Mouse (Mus musculus) neural tube, embryonic 15.5 days (tissue): Measurements from ENCODE around the gene Ccdc137. TPM values are rescaled to one million over a fixed set of nuclear protein-coding genes. Genes with fewer than 3 reads are reported as not detected.

ENCODE experiments used
- ATAC-seq: fragments of 200-750 bp; cut with Nextera tagmentation; 2 replicates; pipeline ENCODE4 v1.8.0; 2017; ENCODE audit warnings: mild to moderate bottlenecking, moderate TSS enrichment, moderate library complexity; ENCODE audit not compliant: low FRiP score
- H3K27ac ChIP-seq: fragments of 300-500 bp; sonication (generic); replicated peaks from 2 replicates; pipeline ENCODE4 v1.5.1; 2015; ENCODE audit warnings: mild to moderate bottlenecking, inconsistent platforms
- H3K27me3 ChIP-seq: fragments of 300-500 bp; sonication (generic); replicated peaks from 2 replicates; pipeline ENCODE4 v1.6.1; 2015; ENCODE audit warnings: inconsistent platforms
- H3K36me3 ChIP-seq: fragments of 300-500 bp; sonication (generic); 2 replicates; pipeline ENCODE4 v1.6.1; 2015; ENCODE audit warnings: inconsistent platforms
- H3K4me1 ChIP-seq: fragments of 300-500 bp; sonication (generic); 2 replicates; pipeline ENCODE4 v1.6.1; 2015; ENCODE audit warnings: inconsistent platforms
- H3K4me2 ChIP-seq: fragments of 300-500 bp; sonication (generic); 2 replicates; pipeline ENCODE4 v1.6.1; 2015; ENCODE audit warnings: inconsistent platforms, mild to moderate bottlenecking, moderate library complexity
- H3K4me3 ChIP-seq: fragments of 300-500 bp; sonication (generic); replicated peaks from 2 replicates; pipeline ENCODE4 v1.5.1; 2015; ENCODE audit warnings: mild to moderate bottlenecking, inconsistent platforms
- H3K9ac ChIP-seq: fragments of 300-500 bp; sonication (generic); replicated peaks from 2 replicates; pipeline ENCODE4 v1.6.1; 2015; ENCODE audit warnings: mild to moderate bottlenecking, inconsistent platforms
- H3K9me3 ChIP-seq: fragments of 300-500 bp; sonication (generic); replicated peaks from 2 replicates; pipeline ENCODE4 v1.6.1; 2016; ENCODE audit warnings: inconsistent platforms
- WGBS: fragments of 180-500 bp; shearing (Covaris S2); methylation state at CpG from one replicate; pipeline ENCODE4 v1.1.7; 2015; ENCODE audit warnings: mixed read lengths; 5-methylcytosine and 5-hydroxymethylcytosine counted together
- polyA plus RNA-seq: library from polyadenylated mRNA; unstranded; fragments of >200 nt; fragmentation: Nextera tagmentation; extraction: Ambion mirVana; gene quantifications from 2 replicates; pipeline ENCODE4 v1.2.1, GENCODE M21; 2015

Gene Ccdc137
- polyA plus RNA-seq, 1 experiment from 2014 or later: 24.5 TPM

DNA sequence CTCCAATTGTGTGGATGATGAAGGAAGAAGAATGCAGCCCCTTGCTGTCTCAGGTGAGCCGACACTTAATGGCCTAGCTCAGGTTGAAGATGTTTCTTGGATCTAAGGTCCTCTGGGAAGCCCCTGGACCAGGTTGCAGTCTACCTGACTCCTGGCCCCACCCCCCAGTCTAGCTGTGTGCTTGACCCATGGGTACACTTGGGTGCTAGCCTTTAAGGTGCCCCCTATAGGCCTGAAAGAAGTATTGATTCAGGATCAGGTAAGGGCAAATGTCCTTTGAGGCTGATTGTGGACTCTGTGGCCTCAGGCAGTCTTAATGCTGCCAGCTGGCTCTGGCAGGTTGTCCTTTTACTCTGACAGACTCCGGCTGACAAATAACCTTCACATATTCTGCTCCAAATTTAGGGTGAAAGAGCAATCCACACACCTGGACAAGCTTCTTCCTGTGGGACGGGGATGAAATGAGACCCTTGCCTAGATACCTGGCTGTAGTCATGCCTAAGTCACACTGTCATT, 15.1 kb upstream of the Ccdc137 start:
- H3K9me3 ChIP-seq: no peaks in the 10 kb centered on the region
- no peak overlapping the region for H3K27ac ChIP-seq
- no peak overlapping the region for H3K4me3 ChIP-seq
- H3K4me2 ChIP-seq: no peak overlapping the region
- H3K9ac ChIP-seq: no peak overlapping the region
- H3K4me1 ChIP-seq: no peaks in the 10 kb centered on the region
- WGBS: 87% methylated on average over 3 of the region's 3 CpGs
- no peak for ATAC-seq
- no peaks in the 10 kb centered on the region for H3K27me3 ChIP-seq
- no peaks in the 10 kb centered on the region for H3K36me3 ChIP-seq

DNA sequence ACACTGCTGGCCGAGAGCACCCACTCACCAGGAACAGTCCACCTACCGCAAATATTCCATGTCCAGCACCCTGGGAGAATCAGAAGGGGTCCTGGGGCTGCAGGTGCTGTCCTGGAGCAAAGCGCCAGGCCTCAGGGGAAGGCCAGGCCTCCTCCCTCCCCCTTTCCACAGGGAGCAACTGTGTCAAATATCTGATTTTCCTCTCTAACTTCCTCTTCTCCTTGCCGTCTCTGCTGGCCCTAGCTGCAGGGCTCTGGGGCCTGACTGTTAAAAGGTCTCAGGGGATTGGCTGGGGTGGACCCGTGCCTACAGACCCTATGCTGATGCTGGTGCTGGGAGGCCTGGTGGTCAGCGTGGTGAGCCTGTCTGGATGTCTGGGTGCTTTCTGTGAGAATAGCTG, 13.8 kb upstream of the Ccdc137 start:
- Histone ChIP-seq H3K36me3 (no peaks in the 10 kb centered on the region), H3K27ac (no peak overlapping the region), H3K9ac (no peak overlapping the region), H3K4me3 (no peak overlapping the region), H3K4me1 (no peaks in the 10 kb centered on the region), H3K4me2 (no peak overlapping the region), H3K27me3 (no peaks in the 10 kb centered on the region), H3K9me3 (no peaks in the 10 kb centered on the region)
- no peak for ATAC-seq
- WGBS: 78% methylated on average over 6 of the region's 6 CpGs

DNA sequence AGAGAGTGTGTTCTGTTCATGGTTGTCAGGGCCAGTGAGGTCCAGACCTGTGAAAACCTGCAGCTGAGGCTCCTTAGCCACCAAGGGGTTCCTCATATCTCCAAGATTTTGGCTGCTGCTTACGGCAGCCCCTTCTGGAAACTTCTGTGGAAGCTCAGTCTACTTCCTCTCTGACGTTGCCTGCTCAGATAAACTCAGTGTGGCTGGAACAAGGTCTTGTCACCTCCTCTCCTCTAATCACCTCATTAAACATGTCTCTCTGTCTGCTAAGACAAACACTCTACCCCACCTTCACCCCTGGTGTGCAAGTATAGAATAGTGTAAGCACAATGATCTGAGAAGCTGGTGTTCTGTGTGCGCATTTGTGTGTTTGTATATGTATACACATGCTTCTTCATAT, 12.4 kb upstream of the Ccdc137 start:
- H3K4me1 ChIP-seq: no peaks in the 10 kb centered on the region
- no peak for ATAC-seq
- H3K9me3 ChIP-seq: no peaks in the 10 kb centered on the region
- H3K4me3 ChIP-seq: no peak overlapping the region
- H3K27me3 ChIP-seq: no peaks in the 10 kb centered on the region
- H3K27ac ChIP-seq: no peak overlapping the region
- WGBS: 89% methylated on average over 3 of the region's 3 CpGs
- no peaks in the 10 kb centered on the region for H3K36me3 ChIP-seq
- no peak overlapping the region for H3K4me2 ChIP-seq
- no peak overlapping the region for H3K9ac ChIP-seq

DNA sequence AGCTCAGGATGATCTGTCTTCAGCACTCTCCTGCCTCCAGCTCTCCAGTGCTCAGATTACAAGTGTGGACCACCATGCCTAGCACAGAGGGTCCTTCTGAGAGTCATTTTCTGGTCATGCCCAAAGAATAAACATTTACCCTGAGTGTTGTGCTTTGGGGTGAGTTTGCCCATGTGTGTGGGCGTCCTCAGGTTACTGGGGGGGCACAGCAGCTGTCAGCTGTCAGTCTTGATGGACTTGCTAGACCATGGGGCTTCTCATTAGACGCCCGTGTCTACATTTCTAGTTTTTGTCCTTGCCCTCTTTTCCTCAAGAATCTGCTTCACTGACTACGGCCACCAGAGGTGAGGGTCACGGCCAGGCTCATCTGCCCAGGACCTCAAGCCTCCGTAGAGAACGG, 10.7 kb upstream of the Ccdc137 start:
- no peaks in the 10 kb centered on the region for H3K36me3 ChIP-seq
- H3K9me3 ChIP-seq: no peaks in the 10 kb centered on the region
- no peaks in the 10 kb centered on the region for H3K27me3 ChIP-seq
- H3K4me3 ChIP-seq: no peak overlapping the region
- 80% methylated on average over 7 of the region's 7 CpGs for WGBS
- no peak overlapping the region for H3K4me2 ChIP-seq
- no peak overlapping the region for H3K9ac ChIP-seq
- no peaks in the 10 kb centered on the region for H3K4me1 ChIP-seq
- ATAC-seq: no peak
- no peak overlapping the region for H3K27ac ChIP-seq

DNA sequence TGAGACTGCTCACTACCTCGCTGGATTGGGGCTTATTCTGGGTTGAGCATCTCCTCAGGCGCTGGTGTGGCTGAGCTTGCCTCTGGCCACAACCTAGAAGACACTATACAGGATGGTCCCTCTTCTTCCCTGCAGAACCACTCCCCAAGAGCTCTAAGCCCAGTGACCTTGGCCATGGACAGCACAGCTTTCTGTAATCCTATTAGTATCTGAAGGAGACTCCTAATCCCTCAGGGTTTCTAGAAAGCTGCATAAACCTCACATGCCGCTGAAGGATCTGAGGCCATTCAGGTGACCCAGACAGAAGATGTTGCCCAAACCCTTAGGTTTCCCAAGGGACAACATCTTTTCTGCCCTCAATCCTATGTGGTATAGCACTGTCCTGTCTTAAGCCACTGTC, 5.7 kb upstream of the Ccdc137 start:
- Histone ChIP-seq H3K4me1 (peaks cover 6% of the 10 kb centered on the region), H3K27ac (no peak overlapping the region), H3K9ac (no peak overlapping the region), H3K36me3 (peaks cover 5% of the 10 kb centered on the region; the same call in 1 of the 2 replicates), H3K4me3 (no peak overlapping the region), H3K4me2 (no peak overlapping the region), H3K9me3 (no peaks in the 10 kb centered on the region), H3K27me3 (no peaks in the 10 kb centered on the region)
- 65% methylated on average over 3 of the region's 3 CpGs for WGBS
- no peak for ATAC-seq

DNA sequence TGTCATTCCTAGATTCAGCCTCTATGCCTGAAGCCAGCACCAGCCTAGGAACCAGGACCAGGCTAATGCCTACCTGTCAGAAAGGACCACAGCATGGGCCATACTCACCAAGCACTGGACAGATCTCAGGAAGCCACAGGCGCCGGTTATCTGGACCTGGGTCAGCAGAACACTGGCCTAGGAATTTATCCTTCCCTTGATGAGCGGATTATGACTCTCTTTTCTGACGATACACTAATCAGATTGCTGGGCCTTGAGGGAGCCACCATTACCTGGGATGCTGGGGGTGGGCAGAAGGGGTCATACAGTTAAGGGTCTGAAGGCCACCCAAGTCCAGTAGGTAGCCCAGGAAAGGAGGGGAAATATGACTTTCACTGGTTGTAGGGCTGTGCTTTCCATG, 4.6 kb upstream of the Ccdc137 start, which contains the start of gene Pde6g:
Gene Pde6g (minus strand): TSS at position 195 of the 400 bp plus-strand sequence.
- no peak within 1 kb of the TSS for H3K4me3 ChIP-seq
- WGBS: 93% methylated on average over 4 of the region's 4 CpGs
- peaks cover 5% of the 10 kb centered on the region; the same call in 1 of the 2 replicates for H3K36me3 ChIP-seq
- H3K9me3 ChIP-seq: no peaks in the 10 kb centered on the region
- H3K27me3 ChIP-seq: no peaks in the 10 kb centered on the region
- H3K4me2 ChIP-seq: no peak within 1 kb of the TSS
- peaks cover 9% of the 10 kb centered on the region for H3K4me1 ChIP-seq
- no peak within 1 kb of the TSS for H3K9ac ChIP-seq
- H3K27ac ChIP-seq: no peak within 1 kb of the TSS
- no peak for ATAC-seq

DNA sequence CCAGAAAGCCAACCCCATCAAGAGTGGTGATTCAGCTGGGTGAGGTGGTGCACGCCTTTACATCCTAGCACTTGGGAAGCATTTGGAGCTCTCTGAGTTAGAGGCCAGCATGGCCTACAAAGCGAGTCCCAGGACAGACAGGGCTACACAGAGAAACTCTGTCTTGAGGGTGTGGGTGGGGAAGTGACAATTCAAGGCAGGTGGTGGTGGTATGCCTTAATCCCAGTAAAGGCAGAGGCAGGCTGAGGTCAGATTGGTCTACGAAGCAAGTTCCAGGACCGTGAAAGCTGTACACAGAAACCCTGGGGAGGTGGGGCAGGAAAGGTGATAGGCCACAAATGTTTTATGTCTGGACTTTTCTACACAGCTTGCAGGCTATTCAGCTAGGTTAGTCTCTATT, 3.0 kb upstream of the Ccdc137 start:
- Histone ChIP-seq H3K4me3 (no peak overlapping the region), H3K4me2 (no peak overlapping the region), H3K4me1 (peaks cover 25% of the 10 kb centered on the region), H3K27ac (no peak overlapping the region), H3K9me3 (no peaks in the 10 kb centered on the region), H3K9ac (no peak overlapping the region), H3K36me3 (peaks cover 11% of the 10 kb centered on the region), H3K27me3 (no peaks in the 10 kb centered on the region)
- no peak for ATAC-seq
- 94% methylated on average over 4 of the region's 4 CpGs for WGBS

DNA sequence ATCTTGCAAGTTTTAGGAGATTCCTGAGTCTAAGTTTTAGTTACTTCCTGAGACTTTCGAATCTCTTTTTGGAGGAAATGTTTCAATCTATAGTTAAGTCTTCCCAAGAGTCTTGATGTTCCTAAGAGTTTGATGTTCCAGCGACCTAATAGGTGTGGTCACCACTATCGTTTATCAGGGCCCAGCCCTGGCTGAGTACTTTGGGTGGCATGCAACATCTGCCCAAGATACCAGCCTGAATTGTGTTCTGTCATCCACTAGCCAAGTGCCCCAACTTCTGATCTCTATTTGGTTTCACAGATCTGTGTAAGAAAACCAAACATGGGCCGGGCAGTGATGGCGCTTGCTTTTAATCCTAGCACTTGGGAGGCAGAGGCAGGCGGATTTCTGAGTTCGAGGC, 2.5 kb upstream of the Ccdc137 start:
- no peak overlapping the region for H3K27ac ChIP-seq
- ATAC-seq: no peak
- WGBS: 96% methylated on average over 7 of the region's 7 CpGs
- peaks cover 26% of the 10 kb centered on the region for H3K4me1 ChIP-seq
- no peaks in the 10 kb centered on the region for H3K9me3 ChIP-seq
- H3K9ac ChIP-seq: no peak overlapping the region
- peaks cover 13% of the 10 kb centered on the region for H3K36me3 ChIP-seq
- H3K4me3 ChIP-seq: no peak overlapping the region
- no peak overlapping the region for H3K4me2 ChIP-seq
- no peaks in the 10 kb centered on the region for H3K27me3 ChIP-seq

DNA sequence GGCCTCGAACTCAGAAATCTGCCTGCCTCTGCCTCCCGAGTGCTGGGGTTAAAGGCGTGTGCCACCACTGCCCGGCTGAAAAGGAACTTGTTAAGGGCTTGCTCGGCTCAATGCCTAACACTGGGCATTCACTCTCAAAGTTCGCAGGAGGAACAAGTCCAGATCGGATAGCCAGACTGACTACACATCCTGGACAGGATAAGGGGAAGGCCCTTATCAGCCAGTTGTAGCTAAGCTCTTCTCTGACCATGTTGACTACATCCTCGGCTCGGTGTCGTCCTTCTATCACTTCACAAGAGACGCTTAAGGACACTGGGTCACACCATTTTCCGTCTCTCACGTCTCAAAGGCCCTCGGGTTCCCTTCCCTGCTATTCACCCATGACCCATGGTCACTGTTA, 545 bp upstream of the Ccdc137 start:
- no peaks in the 10 kb centered on the region for H3K27me3 ChIP-seq
- peak overlapping the region; percentile 100 for H3K9ac ChIP-seq
- H3K9me3 ChIP-seq: no peaks in the 10 kb centered on the region
- WGBS: 37% methylated on average over 14 of the region's 14 CpGs
- peaks cover 31% of the 10 kb centered on the region for H3K36me3 ChIP-seq
- peaks cover 30% of the 10 kb centered on the region for H3K4me1 ChIP-seq
- ATAC-seq: 0 out of 2 replicates have a peak, but pooled peaks have one; percentile 2
- peak overlapping the region; percentile 83 for H3K4me2 ChIP-seq
- H3K27ac ChIP-seq: peak overlapping the region; percentile 87
- peak overlapping the region; percentile 99 for H3K4me3 ChIP-seq

DNA sequence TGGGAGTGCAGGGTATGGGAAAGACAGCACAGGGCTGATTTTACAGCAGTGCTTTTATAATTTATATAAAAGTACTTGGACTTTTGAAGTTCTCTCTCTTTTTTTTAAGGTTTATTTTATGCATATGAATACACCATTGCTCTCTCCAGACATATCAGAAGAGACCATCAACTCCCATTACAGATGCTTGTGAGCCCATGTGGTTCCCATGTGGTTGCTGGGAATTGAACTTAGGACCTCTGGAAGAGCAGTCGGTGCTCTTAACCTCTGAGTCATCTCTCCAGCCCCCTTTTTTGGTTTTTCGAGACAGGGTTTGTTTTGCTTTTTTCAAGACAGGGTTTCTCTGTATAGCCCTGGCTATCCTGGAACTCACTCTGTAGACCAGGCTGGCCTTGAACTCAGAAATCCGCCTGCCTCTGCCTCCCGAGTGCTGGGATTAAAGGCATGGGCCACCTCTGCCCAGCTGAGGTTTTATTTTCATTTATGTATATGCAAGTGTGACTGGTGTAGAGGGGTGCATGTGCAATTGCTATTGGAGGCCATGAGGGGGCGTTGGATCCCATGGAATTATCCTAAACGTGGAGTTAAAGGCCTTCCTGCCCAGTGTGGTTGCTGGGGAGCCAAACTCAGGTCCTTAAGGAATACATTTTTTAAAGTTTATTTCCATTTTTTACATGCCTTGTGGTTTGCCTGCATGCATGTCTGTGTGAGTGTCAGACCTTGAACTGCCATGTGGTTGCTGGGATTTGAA, 1.1 kb downstream of the Ccdc137 start:
- Histone ChIP-seq H3K4me1 (peaks cover 30% of the 10 kb centered on the region), H3K27ac (no peak overlapping the region), H3K9ac (peak overlapping the region; percentile 100), H3K9me3 (no peaks in the 10 kb centered on the region), H3K27me3 (no peaks in the 10 kb centered on the region), H3K36me3 (peaks cover 47% of the 10 kb centered on the region), H3K4me3 (peak overlapping the region; percentile 99), H3K4me2 (peak overlapping the region; percentile 83)
- WGBS: 75% methylated on average over 6 of the region's 6 CpGs
- no peak for ATAC-seq

DNA sequence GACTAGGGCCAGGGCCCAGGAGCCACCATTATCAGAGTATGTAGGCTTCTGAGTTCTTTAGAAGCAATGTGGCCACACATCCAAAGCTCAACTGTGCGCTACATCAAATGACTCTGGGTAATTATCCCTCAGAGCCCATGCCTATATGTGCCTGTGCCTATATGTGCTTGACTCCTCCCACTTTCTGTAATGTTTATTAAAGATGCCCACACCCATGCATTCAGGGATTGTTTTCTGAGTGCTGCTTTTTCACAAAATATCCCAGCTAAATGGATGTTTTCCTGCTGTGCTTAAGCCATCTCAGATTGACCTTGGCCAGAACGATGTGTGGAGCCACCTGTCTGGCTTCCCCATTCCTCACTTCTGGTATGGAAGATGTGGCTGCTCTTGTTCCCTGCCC, 5.6 kb downstream of the Ccdc137 start:
- ATAC-seq: no peak
- H3K36me3 ChIP-seq: peaks cover 52% of the 10 kb centered on the region
- 86% methylated on average over 2 of the region's 2 CpGs for WGBS
- no peak overlapping the region for H3K4me2 ChIP-seq
- no peak overlapping the region for H3K27ac ChIP-seq
- H3K27me3 ChIP-seq: no peaks in the 10 kb centered on the region
- H3K9me3 ChIP-seq: no peaks in the 10 kb centered on the region
- peaks cover 42% of the 10 kb centered on the region for H3K4me1 ChIP-seq
- no peak overlapping the region for H3K4me3 ChIP-seq
- no peak overlapping the region for H3K9ac ChIP-seq

DNA sequence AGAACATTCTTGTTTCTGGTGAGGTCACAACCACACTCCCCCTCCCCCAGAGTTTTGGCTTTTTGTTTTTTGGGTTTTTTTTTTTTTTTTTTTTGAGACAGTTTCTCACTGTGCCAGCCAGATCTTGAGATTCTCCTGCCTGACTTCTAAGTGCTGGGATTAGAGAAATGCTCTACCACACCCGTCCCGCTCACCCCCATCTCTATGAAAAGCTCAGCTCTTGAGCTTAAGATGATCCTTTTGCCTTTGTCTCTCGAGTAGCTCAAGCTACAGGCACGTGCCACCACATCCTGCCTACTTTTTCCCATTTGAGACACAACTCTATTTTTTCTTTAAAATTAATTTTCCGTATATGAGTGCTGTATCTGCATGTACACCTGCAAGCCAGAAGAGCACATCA, 6.5 kb downstream of the Ccdc137 start:
- no peak overlapping the region for H3K9ac ChIP-seq
- WGBS: 94% methylated on average over 5 of the region's 5 CpGs
- no peak overlapping the region for H3K4me3 ChIP-seq
- no peak overlapping the region for H3K27ac ChIP-seq
- peaks cover 41% of the 10 kb centered on the region for H3K4me1 ChIP-seq
- peaks cover 55% of the 10 kb centered on the region for H3K36me3 ChIP-seq
- H3K4me2 ChIP-seq: no peak overlapping the region
- no peaks in the 10 kb centered on the region for H3K27me3 ChIP-seq
- no peaks in the 10 kb centered on the region for H3K9me3 ChIP-seq
- ATAC-seq: no peak
